Mouse (Mus musculus): ENCODE results near the gene Gja5.

DNA sequence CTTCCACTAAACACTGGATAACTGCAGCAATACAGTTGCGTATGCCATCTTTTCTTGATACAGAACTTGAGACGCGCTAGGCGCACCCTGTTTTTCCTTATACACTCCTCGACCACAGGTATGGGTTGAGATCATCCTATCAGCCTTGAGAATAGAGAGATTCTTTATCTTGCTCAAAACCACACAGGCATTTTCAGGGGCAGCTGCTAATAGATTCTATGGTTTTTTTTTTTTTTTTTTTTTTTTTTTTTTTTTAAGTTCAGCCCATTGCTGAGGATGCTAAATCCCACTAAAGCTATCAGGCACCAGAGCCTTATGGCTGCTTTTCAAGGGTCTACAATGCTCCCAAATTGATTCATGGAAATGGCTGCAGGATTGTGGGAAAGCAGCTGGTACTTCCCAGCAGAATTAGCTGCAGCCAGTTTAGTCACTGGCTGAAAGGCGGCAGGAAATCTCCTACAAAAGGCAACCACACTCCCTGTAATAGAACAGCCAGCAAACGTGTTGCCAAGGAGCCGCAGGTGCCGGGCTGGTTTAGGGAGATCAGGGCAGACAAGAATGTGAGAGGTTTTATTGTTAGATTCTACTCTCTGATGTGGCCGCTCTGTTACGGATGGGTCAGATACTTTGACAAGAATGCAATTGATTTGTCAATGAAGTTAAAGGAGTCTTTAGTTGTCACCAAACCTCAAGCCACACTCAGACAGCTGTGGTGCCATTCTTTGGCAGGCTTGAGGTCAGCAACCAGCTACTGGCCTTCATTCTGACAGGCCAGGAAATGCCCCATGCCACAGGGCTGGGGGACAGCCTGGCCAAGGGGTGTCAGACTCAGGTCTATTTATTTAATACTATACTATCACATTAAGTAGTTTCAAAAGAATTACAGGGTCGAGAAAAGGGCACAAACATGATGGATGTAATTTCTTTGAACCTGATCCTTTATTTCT is 58.9 kb downstream of the Gja5 start:
- TF ChIP-seq CEBPB (IDR thresholded peaks at IDR 0.05; ENCODE audit: insufficient read depth, poor library complexity, severe bottlenecking), result no peak
- TF ChIP-seq POLR2A (IDR thresholded peaks at IDR 0.05; ENCODE audit: insufficient read length, low read depth), result no peak
- TF ChIP-seq E2F4 (IDR thresholded peaks at IDR 0.05; ENCODE audit: insufficient read depth), result no peak
- no peak for TF ChIP-seq USF1 (IDR thresholded peaks at IDR 0.05; ENCODE audit: low read depth)
- no peak for TF ChIP-seq MAX (IDR thresholded peaks at IDR 0.05; ENCODE audit: low read depth)
- TF ChIP-seq POLR2AphosphoS2 (IDR thresholded peaks at IDR 0.05; ENCODE audit: insufficient read length, low read depth), result no peak
- TF ChIP-seq MYOG (IDR thresholded peaks at IDR 0.05; ENCODE audit: control insufficient read depth in 1 of 3, insufficient read depth in 1 of 3, insufficient read length in 2 of 3, low read depth in 2 of 3), result peak; percentile 0 to 81 (median 15)
- TF ChIP-seq TCF12 (IDR thresholded peaks at IDR 0.05; ENCODE audit: insufficient read depth, poor library complexity, severe bottlenecking), result peak; percentile 16

Measured in myocyte (in vitro differentiated cells).